Mouse (Mus musculus) heart, postnatal 25 days (tissue): ENCODE results near the gene Olfr559. TPM values are rescaled to one million over a fixed set of nuclear protein-coding genes. Genes with fewer than 3 reads are reported as not detected.

Source experiments
- DNase-seq: peaks from one replicate; pipeline ENCODE4 v3.0.0; 2022; ENCODE audit warnings: low spot score
- intact Hi-C: fragments of 180-260 bp; cut with DNase I; formaldehyde crosslinking; loops from one replicate; pipeline ENCODE4 v1.15.1; 2025
- total RNA-seq, 2 experiments: library from RNA; stranded (reverse); gene quantifications; 2 replicates each; pipeline ENCODE4 v1.2.3; 2021

Olfr559 gene
- not detected for total RNA-seq

DNA sequence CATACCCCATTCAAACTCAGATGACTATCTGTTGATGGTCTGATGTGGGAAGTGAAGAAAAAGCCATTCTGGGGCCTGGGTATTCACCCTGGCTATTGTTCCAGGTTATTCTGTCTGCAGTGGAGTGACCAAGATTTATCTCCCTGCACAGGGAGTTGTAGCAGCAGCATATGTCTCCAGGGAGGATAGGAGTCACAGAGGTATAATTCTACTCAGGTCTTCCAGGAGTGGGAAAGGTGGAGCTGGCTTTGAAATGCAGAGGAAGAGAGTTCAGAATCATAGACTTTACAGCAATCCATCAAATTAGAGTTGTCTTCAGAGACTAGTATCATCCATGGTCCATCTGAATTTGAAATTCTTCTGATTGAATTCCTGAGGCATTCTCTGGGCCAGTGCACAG lies at the start of gene Olfr559:
Gene Olfr559, minus strand, starts transcription at position 101 of the 400 bp plus-strand sequence.
- no peak for DNase-seq
- intact Hi-C loops = no loop called here

GRCm38 (mm10) chr7:102770921-102771320 lies 43.6 kb upstream of the Olfr559 start, which contains the start of gene Olfr561:
Olfr561 (plus strand) TSS chr7:102771221.
- intact Hi-C loops = no loop called here
- DNase-seq = no peak

DNA sequence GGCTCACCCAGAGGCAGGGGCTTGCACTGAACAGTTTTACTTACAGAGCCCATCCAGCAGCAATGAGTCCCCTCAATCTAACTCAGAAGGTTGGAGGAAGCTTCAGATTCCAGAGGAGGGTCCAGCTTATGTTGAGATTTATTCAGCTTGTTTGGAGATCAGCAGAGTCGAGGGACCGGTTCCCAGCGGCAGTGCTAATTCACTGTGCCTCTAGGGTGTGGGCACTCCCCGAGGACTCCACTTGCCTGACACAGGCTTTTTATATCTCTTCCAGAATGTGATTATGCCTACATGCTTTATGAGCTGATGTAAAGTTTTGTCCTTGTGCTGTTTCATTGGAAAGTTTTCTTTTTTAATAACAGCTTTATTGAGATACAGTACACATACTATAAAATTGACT lies 32.0 kb upstream of the Olfr559 start, which contains the start of the genes Olfr560 and Olfr78:
Gene Olfr560, minus strand, starts transcription at position 101 of the 400 bp plus-strand sequence.
Gene Olfr78, minus strand, starts transcription at position 206 of the 400 bp plus-strand sequence.
- intact Hi-C loops = no loop called here
- no peak for DNase-seq

GRCm38 (mm10) chr7:102752086-102752485 lies 24.8 kb upstream of the Olfr559 start:
- intact Hi-C loops = loop anchor here (5.0 kb wide), 2 partner anchors 85 to 240 kb away; no protein-coding TSS in a partner anchor
- no peak for DNase-seq

DNA sequence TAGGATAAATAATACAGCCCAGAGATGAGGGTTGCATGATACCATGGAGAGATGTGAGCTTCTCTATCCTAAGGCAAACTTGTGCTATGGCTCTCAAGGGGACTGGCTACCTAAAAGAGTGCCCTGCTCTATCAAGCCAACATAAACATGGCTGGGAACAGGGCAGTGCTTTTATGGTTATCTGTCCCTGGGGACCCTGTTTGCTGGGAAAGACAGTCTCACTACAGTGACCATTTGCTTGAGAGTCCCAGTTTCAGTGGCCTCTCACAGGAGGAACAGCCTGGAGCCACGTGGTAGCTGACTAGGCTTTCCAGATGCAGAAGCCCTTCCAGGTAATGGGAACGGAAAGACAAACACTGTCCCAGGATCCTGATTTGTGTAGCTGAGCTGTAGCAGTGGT lies 10.4 kb upstream of the Olfr559 start:
- intact Hi-C loops = no loop called here
- no peak for DNase-seq

- intact Hi-C loops = no loop called here
- no peak for DNase-seq
Measured at GRCm38 (mm10) chr7:102733793-102734192, 6.5 kb upstream of the Olfr559 start.

DNA sequence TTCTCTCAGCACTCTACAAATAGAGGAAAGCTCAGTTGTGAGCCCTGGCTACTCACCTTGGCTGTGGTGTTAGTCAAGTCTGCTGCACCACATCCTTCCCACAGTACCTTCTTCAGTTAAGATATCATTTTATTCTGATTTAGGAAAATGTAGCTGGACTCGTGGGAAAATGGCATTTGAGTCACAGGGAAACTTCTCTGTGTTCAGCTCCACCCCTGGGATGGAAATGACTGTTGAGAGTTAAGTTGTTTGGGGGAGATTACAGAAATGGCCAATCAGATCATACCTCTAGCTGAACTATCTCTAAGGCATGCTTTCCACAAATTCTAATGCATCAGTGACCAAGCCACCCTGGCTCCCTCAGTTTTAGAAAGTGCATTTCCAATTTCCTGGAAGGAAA lies 8.3 kb downstream of the Olfr559 start, which contains the start of gene Olfr33:
Gene Olfr33, minus strand, starts transcription at position 101 of the 400 bp plus-strand sequence.
- no peak for DNase-seq
- intact Hi-C loops = no loop called here

DNA sequence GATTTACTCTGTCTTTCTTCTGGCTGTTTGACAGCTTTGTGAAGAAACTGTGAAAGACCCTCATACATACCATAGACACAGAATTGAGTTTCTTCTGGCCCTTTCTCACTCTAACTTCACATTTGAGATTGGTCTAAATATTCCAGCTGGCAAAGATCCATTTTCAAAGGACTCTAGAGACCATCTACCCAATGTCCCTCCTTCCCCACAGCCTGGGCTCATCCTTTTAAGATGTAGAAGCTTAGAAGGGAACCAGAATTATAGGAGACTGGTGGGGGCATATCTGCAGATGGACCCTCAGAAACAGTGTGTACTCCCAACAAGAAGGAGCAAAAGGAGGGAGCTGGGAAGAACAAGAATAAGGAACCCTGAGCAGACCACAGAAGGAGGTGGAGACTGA lies 25.4 kb downstream of the Olfr559 start, which contains the start of gene Olfr558:
Gene Olfr558, plus strand, starts transcription at position 301 of the 400 bp plus-strand sequence.
- DNase-seq = no peak
- intact Hi-C loops = no loop called here

DNA sequence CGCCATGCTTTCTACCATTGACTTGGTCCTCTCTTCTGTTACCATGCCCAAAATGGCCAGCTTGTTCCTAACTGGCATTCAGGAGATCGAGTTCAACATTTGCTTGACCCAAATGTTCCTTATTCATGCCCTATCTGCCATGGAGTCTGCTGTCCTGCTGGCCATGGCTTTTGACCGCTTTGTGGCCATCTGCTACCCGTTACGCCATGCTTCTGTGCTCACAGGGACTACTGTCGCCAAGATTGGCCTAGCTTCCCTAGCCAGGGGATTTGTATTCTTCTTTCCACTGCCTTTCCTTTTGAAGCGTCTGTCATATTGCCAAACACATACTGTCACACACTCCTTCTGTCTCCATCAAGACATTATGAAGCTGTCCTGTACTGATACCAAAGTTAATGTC lies 28.8 kb downstream of the Olfr559 start:
- DNase-seq = no peak
- intact Hi-C loops = no loop called here

DNA sequence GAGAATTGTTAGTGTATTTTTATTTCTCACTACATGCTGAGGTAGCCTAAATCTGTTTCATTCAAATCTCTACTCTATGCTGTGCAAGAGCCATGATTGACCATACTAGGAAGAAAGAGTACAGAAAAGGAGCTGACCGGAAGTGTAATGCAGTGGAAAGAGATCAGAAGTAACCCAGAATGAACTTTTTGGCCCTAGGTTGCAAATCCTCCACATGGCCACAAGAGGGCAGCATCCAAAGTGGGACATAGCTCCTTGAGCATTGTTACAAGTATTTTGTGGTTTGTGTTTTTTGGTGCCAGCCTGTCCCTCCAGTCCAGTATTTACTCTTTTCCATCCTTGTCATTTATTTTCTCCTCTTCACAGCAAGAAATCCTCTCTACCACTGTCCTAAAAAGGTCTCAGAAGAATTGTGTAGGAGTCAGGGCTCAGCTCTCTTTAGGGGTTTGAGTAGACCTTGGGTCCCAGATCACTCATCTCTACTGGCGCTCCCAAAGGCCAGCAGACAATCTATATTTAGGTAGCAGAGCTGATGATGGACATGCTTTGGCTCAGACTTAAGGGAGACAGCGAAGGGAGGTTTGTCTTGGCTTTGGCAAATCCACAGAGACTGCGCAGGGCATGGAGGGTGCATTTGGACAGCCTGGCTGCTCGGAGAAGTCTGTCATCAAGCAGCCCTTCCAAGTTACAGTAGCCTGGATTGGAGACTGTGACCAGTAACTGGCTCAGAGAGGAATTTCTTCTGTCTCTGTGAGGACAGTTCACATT lies 31.7 kb downstream of the Olfr559 start, which contains the start of gene Olfr557:
Gene Olfr557, plus strand, starts transcription at position 553 of the 768 bp plus-strand sequence.
- intact Hi-C loops = no loop called here
- DNase-seq = no peak

- DNase-seq = peak; percentile 84
- intact Hi-C loops = no loop called here
Measured at GRCm38 (mm10) chr7:102686944-102687501, 40.3 kb downstream of the Olfr559 start, which contains the start of gene Trim68. Trim68 (minus strand) TSS chr7:102687327.

DNA sequence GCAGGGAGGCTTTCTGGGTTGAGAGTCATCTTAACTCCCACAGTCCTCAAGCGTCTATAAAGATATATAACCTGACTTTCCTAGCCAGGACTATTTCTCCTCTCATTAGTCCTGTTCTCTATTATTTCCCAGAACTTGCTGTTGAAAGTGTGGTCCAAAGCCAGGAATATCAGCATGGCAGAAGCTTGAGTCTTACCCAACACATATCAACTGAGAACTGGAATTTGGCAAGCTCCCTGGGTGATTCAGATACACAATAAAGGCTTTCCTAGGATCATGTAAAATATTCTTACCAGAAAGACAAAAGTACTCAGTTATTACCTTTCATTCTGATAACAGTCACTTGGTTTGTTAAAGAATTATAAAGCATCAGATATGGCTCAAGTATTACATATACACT lies 45.4 kb downstream of the Olfr559 start:
- no peak for DNase-seq
- intact Hi-C loops = no loop called here

DNA sequence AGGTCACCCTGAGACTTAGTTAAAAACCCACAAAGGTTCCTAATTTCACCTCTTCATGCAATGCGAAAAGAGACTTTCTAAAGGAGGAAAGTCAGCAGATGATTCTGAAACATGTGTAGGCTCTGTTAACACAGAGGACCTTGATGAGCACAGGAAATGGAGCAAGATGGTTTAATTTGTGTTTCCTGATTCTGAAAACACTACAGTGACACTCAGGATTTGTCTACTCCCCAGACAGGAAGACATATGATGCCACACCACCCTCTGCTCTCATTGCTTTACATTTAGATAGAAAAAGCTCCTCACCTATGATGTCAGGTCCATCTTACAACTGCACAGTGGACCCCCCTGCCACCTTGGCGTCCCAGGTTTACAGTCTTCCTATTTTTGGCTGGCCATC lies 51.1 kb downstream of the Olfr559 start:
- intact Hi-C loops = no loop called here

More for the DNA sequence above, 51.1 kb downstream of the Olfr559 start:
- no peak for DNase-seq

Other genes starting within 250 kb of the Olfr559 start
- gene Olfr543, start 245.8 kb downstream of the Olfr559 start, total RNA-seq = not detected
- gene Olfr544, start 239.2 kb downstream of the Olfr559 start, total RNA-seq = not detected
- gene Olfr545, start 227.9 kb downstream of the Olfr559 start, total RNA-seq = not detected
- not detected for gene Olfr547, start 192.7 kb downstream of the Olfr559 start, total RNA-seq
- gene Olfr548-ps1, start 186.6 kb downstream of the Olfr559 start, total RNA-seq = not detected
- not detected for gene Olfr549, start 177.6 kb downstream of the Olfr559 start, total RNA-seq
- gene Trim21, start 162.0 kb downstream of the Olfr559 start, total RNA-seq = 1 to 10 TPM; 5.4 to 5.5 TPM
- gene Olfr550, start 156.0 kb downstream of the Olfr559 start, total RNA-seq = under 1 TPM; 0.10 to 0.17 TPM
- not detected for gene Olfr551, start 135.6 kb downstream of the Olfr559 start, total RNA-seq
- gene Olfr552, start 129.7 kb downstream of the Olfr559 start, total RNA-seq = under 1 TPM; 0.08 to 0.36 TPM
- gene Olfr553, start 109.3 kb downstream of the Olfr559 start, total RNA-seq = not detected
- gene Olfr554, start 89.1 kb downstream of the Olfr559 start, total RNA-seq = not detected
- gene Olfr555, start 68.7 kb downstream of the Olfr559 start, total RNA-seq = not detected
- gene Olfr556, start 62.6 kb downstream of the Olfr559 start, total RNA-seq = not detected
- 1 to 10 TPM; 6.5 to 8.2 TPM for gene Trim68, start 40.2 kb downstream of the Olfr559 start, total RNA-seq
- gene Olfr557, start 31.6 kb downstream of the Olfr559 start, total RNA-seq = not detected
- 1 to 10 TPM; 2.4 to 4.4 TPM for gene Olfr558, start 25.3 kb downstream of the Olfr559 start, total RNA-seq
- not detected for gene Olfr33, start 8.4 kb downstream of the Olfr559 start, total RNA-seq
- gene Olfr560, start 31.9 kb upstream of the Olfr559 start, total RNA-seq = not detected
- gene Olfr78, start 32.0 kb upstream of the Olfr559 start, total RNA-seq = 1 to 10 TPM in 1 of 2 experiments, under 1 TPM in 1; 0.81 to 1.2 TPM
- gene Olfr561, start 43.7 kb upstream of the Olfr559 start, total RNA-seq = not detected
- gene Olfr564, start 76.0 kb upstream of the Olfr559 start, total RNA-seq = not detected
- not detected for gene Olfr566, start 131.3 kb upstream of the Olfr559 start, total RNA-seq
- gene Olfr568, start 149.6 kb upstream of the Olfr559 start, total RNA-seq = not detected
- not detected for gene Olfr569, start 163.4 kb upstream of the Olfr559 start, total RNA-seq
- not detected for gene Olfr570, start 167.1 kb upstream of the Olfr559 start, total RNA-seq
- not detected for gene Olfr571, start 190.0 kb upstream of the Olfr559 start, total RNA-seq
- gene Olfr572, start 196.9 kb upstream of the Olfr559 start, total RNA-seq = not detected
- not detected for gene Olfr573-ps1, start 215.1 kb upstream of the Olfr559 start, total RNA-seq
- gene Olfr574, start 221.0 kb upstream of the Olfr559 start, total RNA-seq = not detected
- not detected for gene Olfr575, start 231.3 kb upstream of the Olfr559 start, total RNA-seq
- not detected for gene Olfr576, start 235.2 kb upstream of the Olfr559 start, total RNA-seq
- gene Olfr577, start 248.5 kb upstream of the Olfr559 start, total RNA-seq = not detected